Mouse (Mus musculus): Measurements from ENCODE around the gene Hadha.

- TF ChIP-seq CTCF (IDR thresholded peaks at IDR 0.05; ENCODE audit: low read depth) = peak; percentile 46
- no peak for TF ChIP-seq EP300 (optimal IDR thresholded peaks at IDR 0.05)
These were observed 42.4 kb downstream of the Hadha start for GRCm38 (mm10) chr5:30112533-30113068.
